Mouse (Mus musculus): Measurements from ENCODE around the gene Gm9945. TPM values are rescaled to one million over a fixed set of nuclear protein-coding genes. Genes with fewer than 3 reads are reported as not detected.

Gene Gm9945
- total and polyA plus RNA-seq, 2 experiments from 2014 or later = 0.28 TPM; not detected in 1

DNA sequence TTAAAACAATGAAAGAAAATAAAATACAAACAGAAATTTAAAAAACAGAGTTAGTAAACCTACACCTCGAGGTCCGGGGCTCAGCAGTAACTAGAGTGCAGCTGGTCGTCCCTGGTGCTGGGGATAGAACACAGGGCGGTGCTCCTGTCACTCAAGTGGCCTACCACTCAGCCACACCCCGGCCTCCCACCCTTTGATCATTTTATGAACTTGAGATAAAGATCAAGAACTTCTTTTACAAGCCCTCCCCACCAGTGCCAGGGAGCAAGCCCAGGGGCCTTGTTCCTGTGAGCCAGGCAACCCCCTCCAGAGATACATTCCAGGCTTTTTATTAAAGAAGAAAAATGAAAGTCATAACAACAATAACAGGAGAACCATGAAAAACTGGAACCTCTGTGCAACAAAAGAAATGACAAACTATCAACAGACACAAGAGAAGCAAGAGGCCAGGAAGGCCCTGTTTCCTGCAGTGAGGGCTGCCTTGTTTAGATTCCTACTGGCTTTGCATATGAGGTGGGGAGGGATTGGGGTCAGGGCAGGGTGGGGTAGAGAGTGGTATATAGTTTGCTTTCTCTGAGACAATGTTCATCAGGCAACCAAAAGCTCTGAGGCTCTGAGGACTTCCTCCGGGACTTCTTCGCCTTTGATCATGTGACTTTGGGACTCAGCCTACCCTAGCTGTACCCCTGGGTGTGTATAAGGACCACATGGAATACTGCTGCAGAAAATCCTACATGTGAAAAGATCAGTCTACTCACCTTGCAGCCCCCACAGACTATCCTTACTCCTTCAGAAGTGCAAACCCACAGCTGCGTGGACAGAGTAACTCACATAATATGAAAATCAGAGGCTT, 37.0 kb downstream of the Gm9945 start:
- H3K27me3 ChIP-seq (ENCODE audit: insufficient read depth, low read length) = no peaks in the 10 kb centered on the region
- TF ChIP-seq CTCF (IDR thresholded peaks at IDR 0.05; ENCODE audit: low read depth) = no peak
- 80% methylated on average over 8 of the region's 8 CpGs for WGBS

DNA sequence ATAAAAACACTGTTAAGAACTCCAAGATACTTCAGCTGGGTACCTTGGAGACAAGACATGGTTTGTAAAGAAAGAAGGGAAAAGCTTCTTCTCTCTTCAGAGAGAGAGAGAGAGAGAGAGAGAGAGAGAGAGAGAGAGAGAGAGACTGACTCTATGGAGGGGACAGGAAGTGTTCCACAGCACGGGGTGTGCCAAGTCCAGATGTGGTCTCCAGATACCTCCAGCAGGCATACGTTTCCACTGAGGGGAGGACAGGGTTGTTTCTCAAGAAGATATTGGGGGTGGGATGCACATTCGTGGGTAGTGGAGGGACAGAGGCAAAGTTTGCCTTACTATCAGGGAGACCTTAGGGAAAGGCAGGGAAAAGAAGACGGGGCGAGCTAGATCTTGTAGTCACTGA, 38.8 kb downstream of the Gm9945 start:
- Histone ChIP-seq H3K27me3 (ENCODE audit: insufficient read depth, low read length) (no peaks in the 10 kb centered on the region), H3K4me1 (ENCODE audit: insufficient read depth) (peaks cover 14% of the 10 kb centered on the region), H3K36me3 (ENCODE audit: insufficient read depth) (no peaks in the 10 kb centered on the region), H3K9me3 (ENCODE audit: low read length) (no peaks in the 10 kb centered on the region), H3K9ac (no peak overlapping the region), H3K4me3 (ENCODE audit: low read depth, low read length) (no peak overlapping the region), H3K27ac (ENCODE audit: low read depth, low read length) (no peak overlapping the region; the same call in 1 of the 2 replicates), H3K4me2 (ENCODE audit: low read depth) (peak overlapping the region; percentile 73)
- TF ChIP-seq CTCF (IDR thresholded peaks at IDR 0.05; ENCODE audit: low read depth) = no peak
- WGBS = 69% methylated on average over 5 of the region's 5 CpGs
- no peak for DNase-seq
- no peak for ATAC-seq

More for the DNA sequence above, 37.0 kb downstream of the Gm9945 start:
- Histone ChIP-seq H3K9ac (no peak overlapping the region), H3K4me3 (ENCODE audit: low read depth, low read length) (no peak overlapping the region), H3K4me2 (ENCODE audit: low read depth) (no peak overlapping the region), H3K27ac (ENCODE audit: low read depth, low read length) (no peak overlapping the region), H3K9me3 (ENCODE audit: low read length) (no peaks in the 10 kb centered on the region), H3K36me3 (ENCODE audit: insufficient read depth) (no peaks in the 10 kb centered on the region), H3K4me1 (ENCODE audit: insufficient read depth) (peaks cover 7% of the 10 kb centered on the region; the same call in 1 of the 2 replicates)
- ATAC-seq (no peak), DNase-seq (no peak)

DNA sequence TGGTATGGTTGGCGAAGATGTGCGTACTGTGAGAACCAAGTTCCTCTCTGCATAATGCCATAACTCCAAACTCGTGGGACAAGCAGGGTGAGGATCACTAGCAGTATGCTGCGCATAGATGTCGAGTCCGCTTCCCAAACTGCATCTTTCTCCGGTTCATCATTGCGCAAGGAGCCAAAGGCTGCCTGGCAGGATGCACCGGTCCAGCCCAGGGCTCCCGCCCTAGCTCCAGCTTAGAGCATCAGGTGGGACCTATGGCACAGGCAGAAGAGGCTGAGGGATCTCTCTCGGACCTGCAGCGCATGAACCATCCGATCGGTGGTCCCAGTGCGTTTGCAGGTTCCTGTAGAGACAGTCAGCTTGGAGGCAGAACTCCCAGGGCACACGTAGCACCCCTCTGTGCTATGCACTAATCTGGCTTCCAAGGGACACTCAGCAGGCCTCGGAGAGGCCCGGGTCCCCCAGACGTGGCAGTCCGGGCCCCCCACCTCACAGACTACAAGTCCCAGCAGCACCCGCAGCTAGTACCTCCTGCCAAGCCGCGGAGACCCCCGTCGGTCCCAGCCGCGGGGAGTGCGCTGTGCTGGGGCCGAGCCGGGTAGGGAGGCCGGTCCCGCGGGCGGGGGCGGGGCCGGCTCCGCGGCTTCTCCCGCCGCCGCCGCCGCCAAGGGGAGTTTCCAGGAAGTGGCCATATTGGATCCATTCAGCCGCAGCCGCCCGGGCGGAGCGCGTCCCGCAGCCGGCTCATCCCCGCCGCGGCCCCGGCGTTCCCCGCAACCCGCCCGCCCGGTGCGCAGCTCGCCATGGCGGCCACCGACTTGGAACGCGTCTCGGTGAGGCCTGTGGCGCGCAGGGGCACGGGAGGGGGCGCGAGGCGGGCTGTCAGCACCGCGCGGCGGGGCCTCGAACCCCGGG, 39.5 kb downstream of the Gm9945 start, which contains the start of gene Sept8:
Gene Sept8, plus strand, starts transcription at position 51 of the 915 bp plus-strand sequence.
- peak; percentile 81 for DNase-seq
- 7% methylated on average over 53 of the region's 79 CpGs for WGBS
- ATAC-seq = peak; percentile 90

DNA sequence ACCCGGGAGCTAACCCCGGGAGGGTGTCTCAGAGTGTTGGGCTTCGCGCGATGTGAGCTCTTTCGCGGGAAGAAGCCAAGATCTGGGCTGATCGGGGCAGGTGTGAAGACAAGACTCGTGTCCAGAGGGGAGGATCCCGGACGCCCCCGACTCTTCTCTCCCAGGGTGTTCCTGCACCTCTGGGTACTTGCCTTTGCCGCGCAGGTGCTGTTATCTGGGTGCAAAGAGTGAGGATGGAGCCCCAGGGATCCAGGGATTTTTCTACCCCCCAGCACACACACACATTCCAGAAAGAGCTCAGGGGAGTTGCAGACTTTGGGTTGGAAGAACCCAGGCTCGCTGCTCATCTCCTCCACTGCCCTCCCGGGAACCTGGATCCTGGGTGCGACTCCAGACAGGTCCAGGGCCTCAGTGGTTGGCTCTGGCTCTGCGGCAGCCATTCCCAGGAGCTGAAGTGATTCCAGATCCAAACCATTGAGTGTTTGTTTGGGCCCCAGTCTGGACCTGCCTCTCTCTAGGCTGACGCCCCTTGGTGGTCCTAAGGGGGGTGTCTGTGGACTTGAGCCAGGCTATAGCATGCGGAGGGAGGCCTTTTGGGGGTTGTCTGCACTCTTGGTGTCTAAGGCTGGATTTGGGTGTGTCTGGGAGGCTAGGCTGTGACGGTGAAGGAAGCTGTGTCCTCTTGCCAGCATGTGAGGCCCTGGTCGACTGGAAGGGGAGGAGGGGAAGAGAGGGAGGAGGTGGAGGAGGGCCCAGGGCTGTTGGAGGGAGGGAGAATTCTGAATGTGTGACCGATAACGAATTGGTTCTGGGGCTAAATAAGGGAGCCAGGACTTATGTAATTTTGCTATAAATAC, 40.4 kb downstream of the Gm9945 start:
- Histone ChIP-seq H3K27me3 (ENCODE audit: insufficient read depth, low read length) (no peaks in the 10 kb centered on the region), H3K4me3 (ENCODE audit: low read depth, low read length) (peak overlapping the region; percentile 83), H3K27ac (ENCODE audit: low read depth, low read length) (peak overlapping the region; percentile 79), H3K9me3 (ENCODE audit: low read length) (no peaks in the 10 kb centered on the region), H3K9ac (peak overlapping the region; percentile 80), H3K4me2 (ENCODE audit: low read depth) (peak overlapping the region; percentile 73), H3K36me3 (ENCODE audit: insufficient read depth) (no peaks in the 10 kb centered on the region), H3K4me1 (ENCODE audit: insufficient read depth) (peaks cover 14% of the 10 kb centered on the region)
- WGBS = under 1% methylated on average over 24 of the region's 24 CpGs
- ATAC-seq (peak; percentile 37; the same call in 1 of the 2 replicates), DNase-seq (peak; percentile 50)
- TF ChIP-seq CTCF (IDR thresholded peaks at IDR 0.05; ENCODE audit: low read depth) = no peak

More for the DNA sequence above, 39.5 kb downstream of the Gm9945 start, which contains the start of gene Sept8:
- peaks cover 14% of the 10 kb centered on the region for H3K4me1 ChIP-seq (ENCODE audit: insufficient read depth)
- TF ChIP-seq CTCF (IDR thresholded peaks at IDR 0.05; ENCODE audit: low read depth) = no peak
- H3K27ac ChIP-seq (ENCODE audit: low read depth, low read length) = peak within 1 kb of the TSS; percentile 79
- no peaks in the 10 kb centered on the region for H3K36me3 ChIP-seq (ENCODE audit: insufficient read depth)
- H3K9me3 ChIP-seq (ENCODE audit: low read length) = no peaks in the 10 kb centered on the region
- H3K27me3 ChIP-seq (ENCODE audit: insufficient read depth, low read length) = no peaks in the 10 kb centered on the region
- peak within 1 kb of the TSS; percentile 83 for H3K4me3 ChIP-seq (ENCODE audit: low read depth, low read length)
- H3K9ac ChIP-seq = peak within 1 kb of the TSS; percentile 80
- H3K4me2 ChIP-seq (ENCODE audit: low read depth) = peak within 1 kb of the TSS; percentile 73

DNA sequence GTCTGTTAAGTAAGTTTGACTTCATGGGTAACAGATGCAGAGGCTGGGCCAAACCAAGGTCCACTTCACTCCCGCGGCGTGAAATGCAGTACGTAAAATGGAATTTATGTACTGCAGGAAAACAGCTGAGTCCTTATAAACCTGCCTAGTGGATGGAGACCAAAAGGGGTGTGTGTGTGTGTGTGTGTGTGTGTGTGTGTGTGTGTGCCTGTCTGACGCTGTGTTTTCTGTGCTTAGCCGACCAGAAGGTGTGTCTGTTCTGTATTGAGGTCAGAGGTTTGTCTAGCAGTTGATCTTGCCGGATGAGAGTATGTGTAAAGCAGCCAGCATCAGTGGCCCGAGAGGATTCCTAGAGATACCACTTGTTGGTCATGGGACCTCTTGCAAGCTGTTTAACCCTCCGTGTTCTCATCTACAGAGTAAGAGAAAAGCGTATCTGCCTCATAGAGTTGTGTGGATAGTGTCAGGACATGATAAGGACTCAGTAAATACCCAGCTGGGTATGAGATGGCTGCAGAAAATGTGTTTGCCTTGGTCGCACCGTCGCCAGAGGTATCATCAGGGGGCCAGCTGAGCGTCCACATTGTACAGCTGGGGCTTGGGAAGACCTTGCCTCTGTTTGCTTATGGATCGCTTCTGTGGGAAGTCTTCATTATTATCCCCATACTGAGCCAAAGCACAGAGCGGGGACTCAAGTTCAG, 41.3 kb downstream of the Gm9945 start:
- Histone ChIP-seq H3K4me2 (ENCODE audit: low read depth) (peak overlapping the region; percentile 73), H3K27me3 (ENCODE audit: insufficient read depth, low read length) (no peaks in the 10 kb centered on the region), H3K4me3 (ENCODE audit: low read depth, low read length) (peak overlapping the region; percentile 83), H3K9me3 (ENCODE audit: low read length) (no peaks in the 10 kb centered on the region), H3K27ac (ENCODE audit: low read depth, low read length) (no peak overlapping the region), H3K9ac (peak overlapping the region; percentile 80), H3K4me1 (ENCODE audit: insufficient read depth) (peaks cover 14% of the 10 kb centered on the region), H3K36me3 (ENCODE audit: insufficient read depth) (no peaks in the 10 kb centered on the region)
- TF ChIP-seq CTCF (IDR thresholded peaks at IDR 0.05; ENCODE audit: low read depth) = no peak
- ATAC-seq = no peak
- peak; percentile 35 for DNase-seq
- 46% methylated on average over 16 of the region's 16 CpGs for WGBS

DNA sequence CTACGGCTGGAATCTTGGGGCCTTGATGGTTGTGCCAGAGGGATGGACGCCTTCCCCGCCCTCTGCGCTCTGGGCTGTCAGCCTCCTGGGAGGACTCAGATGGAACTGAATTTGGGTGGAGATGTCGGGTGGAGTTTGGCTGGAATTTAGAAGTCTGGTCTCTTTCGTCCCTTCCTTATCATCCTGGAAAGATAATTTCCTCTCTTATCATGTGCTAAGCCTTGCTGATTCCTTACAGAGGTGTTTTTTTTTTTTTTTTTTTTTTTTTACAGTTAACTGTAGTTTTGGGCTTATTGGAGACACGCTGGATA, 41.8 kb downstream of the Gm9945 start:
- Histone ChIP-seq H3K4me1 (ENCODE audit: insufficient read depth) (peaks cover 14% of the 10 kb centered on the region), H3K27ac (ENCODE audit: low read depth, low read length) (no peak overlapping the region), H3K4me2 (ENCODE audit: low read depth) (peak overlapping the region; percentile 73), H3K27me3 (ENCODE audit: insufficient read depth, low read length) (no peaks in the 10 kb centered on the region), H3K9ac (peak overlapping the region; percentile 80; the same call in 1 of the 2 replicates), H3K4me3 (ENCODE audit: low read depth, low read length) (peak overlapping the region; percentile 83; the same call in 1 of the 2 replicates), H3K36me3 (ENCODE audit: insufficient read depth) (no peaks in the 10 kb centered on the region), H3K9me3 (ENCODE audit: low read length) (no peaks in the 10 kb centered on the region)
- no peak for TF ChIP-seq CTCF (IDR thresholded peaks at IDR 0.05; ENCODE audit: low read depth)
- WGBS = 82% methylated on average over 7 of the region's 7 CpGs
- ATAC-seq (no peak), DNase-seq (no peak)

All from forebrain, postnatal 0 days (tissue).